Mouse (Mus musculus) lung, postnatal 14 days (tissue): ENCODE measurements around the gene Endog.
"Not testable (repeated sequence)": the region's sequence is repeated elsewhere in the genome, so short reads cannot be mapped to it uniquely, and the experiment has no call there.

ENCODE experiments used
- DNase-seq: peaks from one replicate; pipeline ENCODE4 v3.0.0; 2021

Endog gene

DNA sequence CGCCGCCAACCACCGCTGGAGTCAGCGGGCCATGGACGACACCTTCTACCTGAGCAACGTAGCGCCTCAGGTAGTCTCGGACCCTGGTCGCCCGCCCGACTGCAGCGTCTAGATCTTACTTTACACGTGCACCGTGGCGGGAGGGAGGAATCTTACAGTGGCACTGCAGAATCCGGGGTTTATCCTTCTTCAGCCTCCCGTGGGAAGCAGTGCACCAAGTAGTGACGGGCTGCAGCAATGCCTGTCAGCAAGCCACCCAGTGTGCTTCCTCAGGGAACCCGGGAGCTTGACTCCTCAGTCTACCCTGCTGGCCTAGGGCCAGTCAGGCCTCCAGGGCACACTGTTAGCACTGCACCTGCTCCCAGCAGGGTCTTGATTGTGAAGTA lies 697 bp downstream of the Endog start:
- no peak for DNase-seq

DNA sequence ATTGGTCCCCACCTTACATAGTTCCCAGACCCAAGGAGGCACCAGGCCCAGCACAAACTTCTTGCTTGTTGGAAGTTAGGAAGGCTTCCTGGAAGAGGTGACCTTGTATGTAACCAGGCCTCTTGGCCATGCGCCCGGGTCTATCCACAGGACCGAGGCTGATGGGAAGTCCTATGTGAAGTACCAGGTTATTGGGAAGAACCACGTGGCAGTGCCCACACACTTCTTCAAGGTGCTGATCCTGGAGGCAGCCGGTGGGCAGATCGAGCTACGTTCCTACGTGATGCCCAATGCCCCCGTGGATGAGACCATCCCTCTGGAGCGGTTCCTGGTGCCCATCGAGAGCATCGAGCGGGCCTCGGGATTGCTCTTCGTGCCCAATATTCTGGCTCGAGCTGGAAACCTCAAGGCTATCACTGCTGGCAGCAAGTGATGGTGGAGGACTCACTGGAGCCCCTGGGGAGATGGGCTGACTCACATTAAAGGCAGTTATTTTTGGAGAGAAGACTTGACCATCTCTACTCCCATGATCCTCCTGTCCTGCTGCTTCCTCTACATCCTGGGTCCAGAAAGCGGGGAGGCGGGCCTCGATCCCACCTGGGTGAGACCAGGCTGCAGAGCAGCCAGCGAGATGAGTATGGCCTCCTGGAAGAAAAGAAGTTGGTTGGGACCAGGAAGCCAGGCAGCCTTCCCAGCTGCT lies 2.4 kb downstream of the Endog start:
- DNase-seq: no peak

DNA sequence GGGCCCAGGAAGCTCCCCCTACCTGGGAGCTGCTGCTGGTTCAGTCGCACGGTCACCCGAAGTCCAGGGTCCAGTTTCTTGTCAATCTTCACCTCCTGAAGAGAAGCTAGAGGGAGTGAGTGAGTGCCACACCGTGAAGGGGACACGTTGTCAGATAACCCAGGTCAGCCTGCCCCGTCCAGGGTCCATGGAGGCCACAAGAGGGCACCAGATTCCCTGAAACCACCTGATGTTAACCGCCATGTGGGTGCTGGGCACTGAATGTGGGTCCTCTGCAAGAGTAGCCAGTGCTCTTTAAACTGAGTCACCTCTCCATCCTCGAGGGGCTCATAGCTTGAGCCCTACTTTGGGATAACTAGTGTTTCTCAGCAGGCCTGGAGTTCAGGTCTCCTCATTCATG lies 4.6 kb downstream of the Endog start:
- DNase-seq: no peak

DNA sequence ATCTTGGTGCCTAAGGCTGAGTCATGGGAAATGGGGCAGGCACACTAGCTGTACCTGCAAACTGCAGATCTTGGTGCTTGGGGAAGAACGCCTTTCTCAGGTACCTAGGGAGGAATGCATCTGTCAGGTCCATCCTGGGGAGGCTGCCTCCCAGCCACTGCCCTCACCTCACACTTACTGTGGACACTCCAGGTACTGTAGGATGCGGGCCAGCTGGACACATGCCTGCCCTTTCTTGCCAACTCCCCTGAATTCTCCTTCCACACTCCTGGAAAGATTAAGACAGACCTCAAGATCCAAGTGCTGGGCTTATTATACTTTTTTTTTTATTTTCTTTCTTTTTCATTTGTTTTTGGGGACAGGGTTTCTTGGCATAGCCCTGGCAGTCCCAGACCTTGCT lies 5.3 kb downstream of the Endog start:
- DNase-seq: no peak

DNA sequence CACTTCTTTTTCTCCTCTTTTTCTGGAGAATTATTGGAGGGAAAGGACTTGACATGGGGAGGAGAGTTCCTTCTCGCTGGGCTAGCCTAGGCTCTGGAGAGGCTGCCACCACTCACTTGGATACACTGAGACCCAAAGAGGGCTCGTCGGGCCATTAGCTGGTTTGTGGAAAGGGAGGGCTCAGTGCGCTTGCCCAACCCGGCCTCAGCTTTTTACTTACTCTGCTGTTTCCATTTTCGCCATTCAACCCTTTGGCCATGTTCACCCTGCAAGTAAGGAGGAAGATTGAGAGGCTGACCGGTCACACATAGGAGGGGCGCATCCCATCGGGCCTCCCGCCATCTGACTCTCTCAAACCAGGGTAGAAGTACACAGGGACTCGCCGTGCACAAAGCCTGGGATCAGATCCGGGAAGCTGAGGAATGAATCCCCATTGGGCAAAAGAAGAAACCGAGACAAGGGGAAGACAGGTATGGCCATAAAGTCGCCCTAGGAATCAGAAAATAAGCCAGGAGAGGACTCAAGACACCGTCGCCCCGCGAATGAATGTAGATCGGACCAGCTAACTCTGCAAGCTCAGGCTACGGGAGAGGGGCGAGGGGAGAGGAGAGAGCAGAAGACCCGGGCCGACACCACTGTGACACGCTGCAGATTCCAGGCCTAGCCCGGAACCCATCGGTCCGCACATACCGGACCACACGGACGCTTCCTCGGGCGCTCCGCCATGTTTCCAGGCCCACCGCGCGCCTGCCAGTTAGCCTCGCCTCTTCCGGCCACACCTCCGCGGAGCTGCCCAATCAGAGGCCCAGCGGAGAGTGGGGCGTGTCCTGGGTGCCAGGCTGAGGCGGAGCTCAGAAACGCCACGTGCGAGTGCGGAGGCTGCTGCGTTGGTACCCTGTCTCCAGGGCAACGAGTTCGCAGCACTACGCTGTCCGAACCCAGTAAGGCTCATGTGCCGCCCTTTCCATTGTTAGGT lies 6.7 kb downstream of the Endog start, which contains the start of gene Spout1:
Spout1 (minus strand) TSS at position 760 of the 976 bp plus-strand sequence.
- peak; percentile 95 for DNase-seq

DNA sequence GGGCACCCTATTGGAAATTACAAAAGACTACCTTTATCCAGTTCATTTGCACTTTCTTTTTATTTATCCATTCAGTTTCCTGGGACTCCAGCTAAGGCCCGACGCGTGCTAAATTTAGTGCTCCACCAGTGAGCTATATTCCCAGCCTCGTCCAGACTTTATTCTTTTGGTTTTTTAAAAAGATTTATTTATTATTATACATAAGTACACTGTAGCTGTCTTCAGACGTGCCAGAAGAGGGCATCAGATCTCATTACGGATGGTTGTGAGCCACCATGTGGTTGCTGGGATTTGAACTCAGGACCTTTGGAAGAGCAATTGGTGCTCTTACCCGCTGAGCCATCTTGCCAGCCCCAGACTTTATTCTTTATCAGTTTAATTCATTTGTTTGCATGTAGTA lies 7.4 kb downstream of the Endog start:
- not testable (repeated sequence) for DNase-seq

DNA sequence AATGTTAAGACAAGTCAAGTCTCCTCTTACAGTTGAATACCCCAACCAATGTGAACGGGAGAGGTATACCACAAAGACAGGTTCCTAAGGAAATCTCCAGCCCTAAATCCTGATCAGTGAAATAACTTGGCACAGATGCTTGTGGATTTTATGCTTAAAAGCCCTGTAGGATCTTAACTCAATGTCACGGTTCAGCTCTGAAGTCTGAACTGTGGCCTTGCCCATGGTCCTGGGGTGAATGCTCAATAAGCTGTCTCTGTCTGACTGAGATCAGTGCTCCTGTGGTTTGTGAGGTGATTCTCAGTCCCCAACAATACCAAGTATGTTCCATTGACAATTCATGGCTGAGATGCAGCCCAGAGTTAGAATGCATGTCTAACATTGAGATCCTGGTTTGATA lies 11.1 kb downstream of the Endog start:
- DNase-seq: no peak

DNA sequence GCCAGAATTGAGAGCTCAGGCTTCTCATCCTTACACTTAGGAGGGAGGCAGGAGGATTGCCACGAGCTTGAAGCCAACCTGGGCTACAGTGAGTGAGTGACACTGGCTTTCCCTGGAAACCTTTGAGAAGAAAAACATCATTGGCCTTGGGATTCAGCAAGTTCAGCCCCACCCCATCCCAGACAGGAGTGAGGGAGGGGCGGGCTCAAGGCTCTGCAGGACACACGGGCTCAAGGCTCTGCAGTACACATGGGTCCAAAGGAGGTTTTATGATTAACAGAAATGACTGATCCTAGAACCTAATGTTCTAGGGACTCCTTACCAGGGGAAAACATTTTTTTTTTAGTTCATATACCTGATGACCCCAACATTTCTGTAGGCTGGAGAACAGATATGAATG lies 12.4 kb downstream of the Endog start:
- no peak for DNase-seq

DNA sequence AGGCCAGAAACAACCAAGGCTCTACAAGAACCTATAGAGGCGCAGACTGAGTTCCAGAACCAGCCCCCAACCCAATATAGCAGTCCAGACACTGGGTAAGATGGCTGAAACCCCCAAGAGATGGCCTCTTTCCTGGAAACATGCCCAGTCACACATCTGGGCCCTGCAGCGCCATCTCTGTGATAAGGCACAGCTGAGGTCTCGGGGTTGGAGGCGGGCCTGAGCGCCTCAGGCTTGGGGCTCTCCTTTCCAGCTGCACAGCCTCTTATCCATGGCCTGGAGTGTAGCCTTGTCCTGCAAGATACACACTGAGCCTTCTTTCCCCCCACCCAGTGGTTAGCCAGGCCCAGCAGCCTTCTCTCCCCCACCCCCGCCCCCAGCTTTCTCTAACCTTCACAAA lies 14.0 kb downstream of the Endog start:
- DNase-seq: no peak

DNA sequence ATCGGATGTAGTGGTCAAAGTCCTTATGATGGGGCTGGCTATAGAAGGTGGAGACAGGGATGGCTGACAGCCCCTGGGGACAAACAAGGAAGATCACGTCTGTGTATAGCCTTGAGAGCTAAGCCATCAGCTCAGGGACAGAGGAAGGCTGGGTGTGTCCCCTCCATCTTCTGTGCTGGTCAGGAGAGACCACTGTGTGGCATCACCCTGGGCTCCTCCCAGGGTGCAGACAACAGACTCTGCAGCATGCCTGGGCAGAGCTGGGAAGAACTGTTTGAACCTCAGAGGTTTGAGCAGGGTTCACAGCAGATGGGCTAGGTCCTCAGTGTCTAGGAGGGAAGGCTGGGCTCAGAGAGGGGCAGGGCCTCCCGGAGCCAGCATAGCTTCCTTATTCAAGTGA lies 14.4 kb downstream of the Endog start:
- DNase-seq: no peak

DNA sequence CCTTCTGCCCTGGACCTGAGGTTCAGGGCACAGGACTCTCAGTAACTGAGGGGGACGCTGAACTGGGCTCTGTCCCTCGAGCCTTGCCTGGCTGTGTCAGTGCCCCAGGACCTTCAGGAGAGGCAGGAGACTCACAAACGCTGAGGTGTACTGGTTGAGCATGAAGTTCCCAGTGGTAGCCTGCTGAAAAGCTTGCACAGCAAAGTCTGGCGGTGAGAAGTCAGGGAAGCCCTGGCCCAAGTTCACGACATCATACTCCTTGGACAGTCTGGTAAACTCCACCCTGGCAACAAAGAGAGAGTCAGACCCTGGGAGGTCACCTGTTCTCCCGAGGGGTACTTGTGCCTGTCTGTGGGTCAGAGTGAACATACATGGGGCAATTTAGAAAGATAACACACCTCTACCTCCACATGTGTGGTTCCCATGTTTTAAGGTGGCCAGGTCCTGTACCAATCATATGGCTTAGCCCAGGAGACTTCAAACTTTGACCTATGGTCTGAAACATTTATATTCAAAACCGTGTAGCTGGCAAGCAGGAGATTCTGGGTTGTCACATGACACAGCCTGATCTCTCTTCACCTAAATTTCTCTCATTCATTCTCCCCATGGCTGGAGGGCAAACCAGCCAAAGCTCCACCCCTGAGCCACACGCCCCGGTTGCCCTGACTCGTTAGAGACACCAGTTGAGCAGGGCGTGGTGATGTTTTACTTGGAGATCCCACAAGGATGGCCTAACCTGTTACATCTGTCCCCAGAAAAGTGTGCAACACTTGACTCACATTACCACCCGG lies 20.7 kb downstream of the Endog start:
- no peak for DNase-seq

DNA sequence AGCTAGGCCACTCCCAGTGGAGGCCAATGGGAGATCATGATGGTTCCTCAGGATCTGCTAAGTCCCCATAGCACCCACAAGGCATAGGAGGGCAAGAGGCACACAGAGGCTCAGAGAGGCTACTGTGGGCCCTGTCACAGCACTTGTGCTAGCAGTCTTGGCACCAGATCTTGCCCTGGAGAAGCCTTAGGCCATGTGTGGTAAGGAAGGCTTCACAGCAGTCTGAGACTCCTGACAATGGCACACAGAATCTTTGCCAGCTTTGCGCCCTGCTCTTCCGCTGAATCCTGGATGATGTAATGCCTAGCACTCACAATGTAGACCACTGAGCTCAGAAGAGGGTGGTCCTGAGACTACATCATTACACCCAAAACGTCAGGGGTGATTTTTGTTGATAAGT lies 23.4 kb downstream of the Endog start:
- no peak for DNase-seq

DNA sequence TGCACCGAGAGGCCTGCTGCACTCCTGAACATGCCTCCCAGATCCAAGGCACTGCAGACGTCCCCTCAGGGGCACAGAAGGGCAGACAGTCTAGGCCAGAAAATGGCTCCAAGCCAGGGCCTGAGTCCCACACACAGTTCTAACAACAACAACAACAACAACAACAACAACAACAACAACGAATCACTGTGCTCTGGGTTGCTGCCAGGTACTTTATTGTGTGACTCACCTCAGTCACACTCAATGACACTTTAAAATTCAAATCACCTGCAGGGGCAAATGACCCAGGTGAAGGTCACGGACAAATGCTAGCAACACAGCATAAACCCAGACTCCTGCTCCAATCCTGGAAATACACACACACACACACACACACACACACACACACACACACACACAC lies 26.7 kb downstream of the Endog start:
- no peak for DNase-seq

DNA sequence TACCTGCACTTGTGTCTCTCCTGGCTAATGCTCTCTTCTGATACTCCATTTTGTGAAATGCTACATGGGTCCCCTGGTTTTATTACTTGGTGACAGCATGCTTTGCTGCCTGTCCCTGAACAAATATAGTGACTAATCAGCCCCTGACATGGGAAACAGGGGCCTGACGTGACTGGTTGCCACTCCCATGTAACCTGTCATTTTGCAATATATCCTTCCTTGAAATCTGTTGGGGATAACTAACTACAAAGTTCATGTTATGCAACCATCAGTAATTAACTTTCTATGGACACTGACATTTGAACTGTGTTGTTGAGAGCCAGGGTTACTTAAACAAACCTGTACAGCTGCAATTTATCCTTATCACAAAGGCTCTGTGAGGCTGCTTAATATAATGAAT lies 28.7 kb downstream of the Endog start:
- DNase-seq: no peak

DNA sequence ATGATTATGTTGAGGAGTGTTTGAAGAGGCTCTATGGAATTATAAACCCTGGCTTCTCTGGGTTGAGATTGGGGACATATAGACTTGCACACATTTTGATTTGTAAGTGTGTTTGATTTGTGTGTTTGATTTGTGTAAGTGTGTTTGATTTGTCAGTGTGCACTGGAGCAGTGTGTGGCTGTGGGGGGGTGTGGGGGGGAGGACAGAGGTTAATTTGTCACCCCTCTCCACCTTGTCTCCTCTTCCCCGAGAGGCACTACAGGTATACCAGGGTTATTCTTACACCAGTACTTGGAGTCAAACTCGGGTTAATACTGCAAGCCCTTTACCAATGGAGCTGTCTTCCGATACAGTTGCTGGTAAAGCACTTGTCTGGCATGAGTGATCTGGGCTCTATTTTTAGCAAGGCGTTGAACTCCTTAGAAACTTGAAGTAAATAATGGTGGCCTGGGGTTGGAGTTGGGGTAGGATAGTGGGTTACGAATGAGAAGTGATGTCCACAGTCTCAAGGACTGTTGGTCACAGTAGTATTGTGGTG lies 29.2 kb downstream of the Endog start:
- no peak for DNase-seq

DNA sequence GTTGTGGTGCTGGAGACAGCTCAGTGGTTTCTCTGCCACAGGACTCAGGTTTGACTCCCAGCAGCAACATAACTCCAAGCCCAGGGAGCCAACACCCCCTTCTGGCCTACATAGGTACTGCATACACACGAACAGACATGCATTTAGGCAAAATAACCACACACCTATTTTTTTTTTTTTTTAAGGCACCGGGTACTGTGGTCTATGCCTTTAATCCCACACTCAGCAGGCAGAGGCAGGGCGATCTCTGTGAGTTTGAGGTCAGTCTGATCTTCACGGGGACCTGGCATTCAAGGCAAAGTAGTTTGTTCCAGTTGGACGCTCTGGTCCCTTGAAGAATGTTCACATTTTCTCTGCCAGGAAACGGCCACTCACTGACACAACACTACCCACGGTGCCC lies 32.1 kb downstream of the Endog start:
- DNase-seq: peak; percentile 26

DNA sequence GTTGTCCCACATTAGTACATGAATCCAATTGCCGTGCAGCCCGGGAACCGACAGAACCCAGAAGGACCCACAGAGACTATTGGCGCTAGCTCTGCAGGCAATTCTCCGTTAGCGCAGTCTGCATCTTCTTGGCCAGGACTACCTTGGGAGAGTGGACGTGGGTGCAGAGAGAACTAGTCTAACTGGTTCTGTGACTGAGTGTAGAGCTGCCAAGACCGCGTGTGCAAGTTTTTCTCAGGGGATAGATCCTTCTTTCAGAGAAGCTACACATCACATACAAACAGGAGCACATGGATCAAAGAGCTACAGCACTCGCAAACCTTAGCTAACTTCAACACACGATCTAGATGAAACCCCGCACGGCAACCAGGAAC lies 33.9 kb downstream of the Endog start:
- DNase-seq: peak; percentile 38

DNA sequence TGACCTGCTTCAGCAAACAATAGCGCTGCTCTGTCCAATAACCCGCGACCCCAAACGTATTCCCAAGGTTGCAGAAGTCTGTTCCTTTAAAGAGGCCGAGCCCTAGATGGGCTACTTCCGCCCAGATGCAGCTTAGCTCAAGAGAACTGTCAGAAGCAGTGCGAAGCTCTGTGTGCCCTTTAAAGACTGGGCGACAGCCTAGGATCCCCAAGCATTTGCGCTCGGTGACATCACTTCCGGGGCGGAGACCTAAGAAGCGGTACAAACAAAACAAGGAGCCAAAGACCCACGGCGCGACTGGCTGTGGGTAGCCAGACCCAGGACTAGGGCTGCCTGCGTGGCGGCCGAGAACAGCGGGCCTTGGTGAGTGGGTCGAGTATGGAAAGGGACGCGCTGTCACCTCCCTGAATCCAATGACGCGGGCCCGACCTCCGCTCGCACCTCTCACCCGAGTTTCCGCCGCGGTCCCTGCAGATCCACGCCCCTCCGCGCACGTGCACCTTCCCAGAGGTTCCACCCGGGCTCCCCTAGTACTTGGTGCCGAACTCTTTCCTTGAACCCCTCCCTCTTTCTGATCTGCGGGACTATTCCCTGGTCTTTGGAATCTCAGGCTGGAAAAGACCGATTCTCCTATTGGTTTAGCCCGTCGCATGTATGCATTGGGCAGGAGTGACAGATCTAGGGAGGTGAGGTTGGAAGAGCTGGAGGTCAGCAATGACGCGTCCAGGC lies 34.5 kb downstream of the Endog start, which contains the start of gene Kyat1:
Kyat1 (minus strand) TSS at position 219 of the 729 bp plus-strand sequence.
- DNase-seq: peak; percentile 96

DNA sequence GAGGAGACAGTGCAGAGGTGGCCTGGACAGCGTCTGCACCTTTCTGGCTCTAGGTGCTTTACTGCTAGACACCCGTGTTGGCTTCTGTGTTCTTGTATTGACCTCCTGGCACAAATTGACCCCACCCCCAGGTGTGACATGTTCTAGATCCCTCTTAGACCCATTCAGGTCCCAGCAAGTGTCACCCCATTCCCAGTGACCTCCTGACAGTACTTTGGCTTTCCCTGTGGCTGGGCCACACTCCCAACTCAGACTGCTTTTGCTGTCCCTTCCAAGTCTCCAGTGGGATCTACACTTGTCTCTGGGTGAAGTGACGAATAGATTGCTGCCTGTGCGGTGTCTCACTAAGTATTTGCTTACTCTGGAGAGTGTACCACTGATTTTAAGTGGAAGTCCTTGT lies 36.1 kb downstream of the Endog start:
- no peak for DNase-seq

DNA sequence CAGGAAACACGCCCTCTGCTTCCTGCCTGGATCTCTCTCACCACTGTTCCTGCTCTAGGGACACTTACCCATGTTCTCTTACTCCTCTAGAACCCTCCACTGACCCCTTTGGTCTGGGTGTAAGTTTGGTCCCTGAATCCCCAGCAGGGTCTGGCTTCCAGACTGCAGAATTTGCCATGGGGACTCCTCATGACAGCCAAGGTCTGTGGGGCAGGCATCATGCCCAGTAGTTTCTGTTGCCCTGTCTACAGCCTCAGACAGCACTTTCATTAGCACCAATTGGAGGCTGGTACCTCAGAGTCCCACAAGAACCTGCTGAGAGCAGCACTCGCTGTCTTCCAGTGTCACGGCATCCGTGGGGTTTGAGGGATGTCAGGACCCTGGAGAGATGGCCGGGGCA lies 36.6 kb downstream of the Endog start:
- DNase-seq: no peak

DNA sequence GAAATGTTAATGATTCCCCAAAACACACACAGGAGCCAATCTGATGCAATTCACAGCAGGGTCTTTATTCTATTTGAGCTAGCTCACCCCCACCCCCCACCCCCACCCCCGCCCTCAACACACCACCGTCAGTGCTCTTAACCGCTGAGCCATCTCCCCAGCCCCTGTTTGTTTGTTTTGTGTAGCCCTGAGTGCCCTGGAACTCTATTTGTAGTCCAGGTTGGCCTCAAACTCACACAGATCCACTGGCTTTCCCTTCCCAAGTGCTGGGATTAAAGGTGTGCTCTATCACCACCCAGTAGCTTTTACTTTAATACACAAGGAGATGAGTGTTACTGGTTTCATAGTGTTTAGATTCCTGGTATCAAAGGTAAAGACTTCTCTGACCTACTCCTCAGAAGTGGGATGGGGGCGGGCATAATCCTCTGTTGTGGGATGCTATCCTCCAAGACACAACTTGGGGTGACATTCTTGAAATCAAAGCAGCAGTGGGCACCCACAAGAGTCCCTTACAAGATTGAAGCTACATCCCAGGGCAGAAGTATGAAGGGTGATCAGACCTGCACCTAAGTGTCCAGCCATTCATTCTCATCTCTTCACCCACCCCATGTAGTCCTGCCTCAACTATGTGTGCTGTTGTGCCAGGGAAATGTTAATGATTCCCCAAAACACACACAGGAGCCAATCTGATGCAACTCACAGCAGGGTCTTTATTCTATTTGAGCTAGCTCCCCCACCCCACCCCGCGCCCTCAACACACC lies 40.3 kb downstream of the Endog start:
- no peak for DNase-seq

DNA sequence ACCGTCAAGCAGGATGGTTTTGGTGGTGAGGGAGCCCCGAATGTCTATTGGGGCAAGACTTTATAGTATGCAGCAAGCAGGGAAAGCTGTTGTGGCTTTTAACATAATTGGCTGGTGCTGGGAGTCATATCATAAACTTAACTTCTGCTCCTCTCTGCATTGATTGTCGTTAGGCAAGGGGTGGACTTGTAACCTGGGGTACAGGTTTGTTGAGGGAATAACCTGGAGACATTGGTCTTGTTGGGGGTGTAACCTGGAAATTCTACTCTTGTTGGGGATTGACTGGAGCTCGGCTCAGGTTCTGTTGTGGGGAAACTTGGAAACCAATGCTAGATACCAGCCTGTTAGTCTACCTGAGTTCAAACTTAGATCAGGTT lies 40.9 kb downstream of the Endog start:
- no peak for DNase-seq
